Mouse (Mus musculus) cortical plate, adult 2 months (tissue): ENCODE measurements around the gene Ptprk.

ENCODE experiments used
- CTCF ChIP-seq: fragments of 200-500 bp; IDR thresholded peaks from 2 replicates; pipeline ENCODE4 v1.5.1; 2011; ENCODE audit warnings: mild to moderate bottlenecking, control low read depth, low read length; ENCODE audit not compliant: insufficient read depth; ENCODE audit errors: extremely low read depth
- POLR2A ChIP-seq: fragments of 200-500 bp; IDR thresholded peaks from 2 replicates; pipeline ENCODE4 v1.6.1; 2011; ENCODE audit warnings: mild to moderate bottlenecking, low read length, control low read depth; ENCODE audit not compliant: insufficient read depth; ENCODE audit errors: extremely low read depth

- no peak for TF ChIP-seq CTCF
- no peak for TF ChIP-seq POLR2A
Observed at GRCm38 (mm10) chr10:28516147-28516546, 441.5 kb downstream of the Ptprk start.
